ENCODE assay signal across 18 mouse cellular contexts in the genomic region with DNA sequence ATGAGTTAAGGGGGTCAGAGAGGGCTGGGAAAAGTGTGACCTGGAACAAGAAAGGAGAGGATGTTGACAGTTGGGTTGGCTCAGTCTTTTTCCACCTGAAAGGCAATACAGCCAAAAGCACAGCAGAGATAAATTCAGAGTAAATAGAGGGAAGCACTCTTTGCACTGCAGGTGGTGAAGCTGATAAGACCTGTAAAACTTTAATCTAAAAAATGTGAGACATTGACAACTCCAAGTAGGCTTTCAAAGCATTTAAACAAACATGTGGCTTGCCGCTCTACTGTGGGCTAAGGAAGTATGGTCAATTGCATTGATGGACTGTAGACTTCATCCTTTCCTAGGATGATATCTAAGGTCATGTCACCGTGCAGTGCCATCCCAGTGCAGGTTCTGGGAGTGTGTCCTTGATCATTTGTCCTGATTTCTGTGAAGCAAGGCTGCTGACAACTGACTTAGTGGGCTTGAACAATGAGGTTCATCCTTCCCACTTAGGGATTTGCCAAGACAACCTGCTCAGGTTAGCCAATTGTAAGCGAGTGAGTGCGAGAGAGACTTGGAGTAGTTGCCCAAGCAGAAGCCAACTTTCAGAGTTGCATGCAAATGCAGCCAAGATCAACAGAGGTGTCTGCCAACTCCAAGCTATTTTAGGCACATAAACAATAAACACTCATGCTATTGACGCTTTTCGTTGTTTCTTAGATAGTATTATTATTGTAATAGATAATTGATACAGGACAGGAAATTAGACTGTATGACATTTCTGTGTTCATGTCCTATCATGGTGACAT. TPM values are rescaled to one million over a fixed set of nuclear protein-coding genes. Genes with fewer than 3 reads are reported as not detected.
A peak's percentile ranks its signal among the peaks of the same experiment; 100 is the strongest.
DNase-seq lines count a peak whose midpoint lies in the region; ATAC-seq and TF ChIP-seq lines count a peak whose summit lies in the region.
"Had no signal": no experiment of that assay in that cellular context is flagged by ENCODE, and none has a peak within 500 bp of the region (broad histone marks: within the 10 kb centered on the region; RNA-seq: fewer than 3 reads in every experiment).

No protein-coding gene starts in this region.

- intact Hi-C loops in heart, postnatal 25 days (cut with DNase I), result no loop called here
- intact Hi-C loops in left cerebral cortex, postnatal 36 days (cut with DNase I), result no loop called here

- H3K79me2 ChIP-seq in MEL (ENCODE audit: control insufficient read depth, insufficient read depth, low read length, poor library complexity), result no peaks in the 10 kb centered on the region

- ATAC-seq in heart, embryonic 12.5 days (ENCODE audit: insufficient number of reproducible peaks, low FRiP score), result peak; percentile 39; the same call in 1 of the 2 replicates
- peak; percentile 94 for ATAC-seq in erythroblast, adult 5-6 weeks (replicated peaks; ENCODE audit: low FRiP score, poor library complexity, severe bottlenecking)
- peak; percentile 86 for ATAC-seq in liver, embryonic 14.5 days (ENCODE audit: insufficient read depth)
- no peak for ATAC-seq in granulocyte monocyte progenitor cell, adult 5-6 weeks (replicated peaks; ENCODE audit: poor library complexity, severe bottlenecking)
- ATAC-seq: forebrain, embryonic 13.5 days; inflammation-experienced regulatory T-cells, adult 6 months had no signal

- no peak for DNase-seq in heart, postnatal 25 days (ENCODE audit: low spot score)
- peak; percentile 74 for DNase-seq in MEL (ENCODE audit: low read depth, low spot score)
- DNase-seq in liver, embryonic 14.5 days (ENCODE audit: low read depth in 3 of 3, low spot score in 3 of 3), result peak; percentile 26 to 46 (median 43)
- DNase-seq in frontal cortex, postnatal 10 days (ENCODE audit: low spot score in 2 of 2), result no peak
- DNase-seq in left cerebral cortex, postnatal 36 days (ENCODE audit: low spot score in 2 of 2), result no peak
- DNase-seq: cerebellum, postnatal 25 days; gastrocnemius, postnatal 14 days; lung, embryonic 14.5 days; midbrain, embryonic 14.5 days; thymus, postnatal 14 days had no signal

- no peaks in the 10 kb centered on the region for H3K36me3 ChIP-seq in heart, embryonic 12.5 days
- H3K36me3 ChIP-seq in MEL (ENCODE audit: control insufficient read depth in 1 of 2, insufficient read depth in 2 of 2, low read length in 2 of 2), result peaks cover 0 to 19% of the 10 kb centered on the region in 2 experiments; a peak in 2 of 4 replicates
- H3K36me3 ChIP-seq in liver, embryonic 14.5 days (replicated peaks; ENCODE audit: control insufficient read depth, insufficient read depth, low read depth), result no peaks in the 10 kb centered on the region
- H3K36me3 ChIP-seq: embryonic facial prominence, embryonic 12.5 days had no signal

- TF ChIP-seq CTCF in MEL (IDR thresholded peaks at IDR 0.05 in 2 of 3, conservative IDR thresholded peaks at IDR 0.05 in 1 of 3; ENCODE audit: control insufficient read depth in 1 of 3, insufficient read depth in 1 of 3, low read depth in 2 of 3, low read length in 3 of 3, poor library complexity in 1 of 3, severe bottlenecking in 1 of 3), result no peak
- TF ChIP-seq CTCF in liver, embryonic 14.5 days (IDR thresholded peaks at IDR 0.05; ENCODE audit: low read depth), result no peak

- H3K9me3 ChIP-seq in heart, embryonic 12.5 days (replicated peaks), result no peaks in the 10 kb centered on the region
- H3K9me3 ChIP-seq in MEL (replicated peaks; ENCODE audit: insufficient read depth, low read length), result no peaks in the 10 kb centered on the region
- H3K9me3 ChIP-seq in liver, embryonic 14.5 days (ENCODE audit: control insufficient read depth, low read length), result no peaks in the 10 kb centered on the region
- H3K9me3 ChIP-seq: embryonic facial prominence, embryonic 12.5 days; forebrain, embryonic 13.5 days had no signal

- no peaks in the 10 kb centered on the region for H3K27me3 ChIP-seq in heart, embryonic 12.5 days (replicated peaks)
- no peaks in the 10 kb centered on the region for H3K27me3 ChIP-seq in MEL (ENCODE audit: control insufficient read depth in 1 of 2, insufficient read depth in 2 of 2, low read length in 2 of 2)
- H3K27me3 ChIP-seq in liver, embryonic 14.5 days (ENCODE audit: control insufficient read depth, insufficient read depth, low read length), result no peaks in the 10 kb centered on the region
- H3K27me3 ChIP-seq: embryonic facial prominence, embryonic 12.5 days; forebrain, embryonic 13.5 days had no signal

- TF ChIP-seq POLR2A in MEL (IDR thresholded peaks at IDR 0.05; ENCODE audit: control insufficient read depth in 1 of 2, insufficient read depth in 1 of 2, low read depth in 1 of 2, low read length in 2 of 2, poor library complexity in 1 of 2), result no peak

- peak; percentile 94 to 95 for TF ChIP-seq EP300 in MEL (IDR thresholded peaks at IDR 0.05; ENCODE audit: low read depth in 1 of 2, low read length in 2 of 2)
- TF ChIP-seq EP300 in liver, embryonic 14.5 days (IDR thresholded peaks at IDR 0.05; ENCODE audit: low read depth), result peak; percentile 80

- no peak overlapping the region for H3K9ac ChIP-seq in heart, embryonic 12.5 days
- no peak overlapping the region for H3K9ac ChIP-seq in MEL (ENCODE audit: control insufficient read depth, low read depth, low read length, poor library complexity, severe bottlenecking)
- no peak overlapping the region for H3K9ac ChIP-seq in liver, embryonic 14.5 days (replicated peaks)
- H3K9ac ChIP-seq: embryonic facial prominence, embryonic 12.5 days; forebrain, embryonic 13.5 days; lung, embryonic 14.5 days had no signal

- H3K4me2 ChIP-seq in heart, embryonic 12.5 days, result no peak overlapping the region
- H3K4me2 ChIP-seq in liver, embryonic 14.5 days (ENCODE audit: low read depth), result peak overlapping the region; percentile 28
- H3K4me2 ChIP-seq: embryonic facial prominence, embryonic 12.5 days; forebrain, embryonic 13.5 days; lung, embryonic 14.5 days had no signal

- no peak overlapping the region for H3K4me3 ChIP-seq in heart, embryonic 12.5 days
- no peak overlapping the region for H3K4me3 ChIP-seq in MEL (ENCODE audit: control insufficient read depth in 1 of 2, insufficient read depth in 1 of 2, low read depth in 2 of 2, low read length in 2 of 2)
- no peak overlapping the region for H3K4me3 ChIP-seq in liver, embryonic 14.5 days (ENCODE audit: insufficient read depth in 1 of 2, low read depth in 2 of 2, low read length in 2 of 2)
- H3K4me3 ChIP-seq: embryonic facial prominence, embryonic 12.5 days; forebrain, embryonic 13.5 days had no signal

- TF ChIP-seq RAD21 in MEL (IDR thresholded peaks at IDR 0.05; ENCODE audit: low read depth, low read length), result no peak

- H3K27ac ChIP-seq in heart, embryonic 12.5 days (ENCODE audit: poor library complexity, severe bottlenecking), result no peak overlapping the region
- peak overlapping the region; percentile 5; the same call in 1 of the 2 replicates for H3K27ac ChIP-seq in MEL (ENCODE audit: control insufficient read depth, low read depth, low read length)
- H3K27ac ChIP-seq in liver, embryonic 14.5 days, result peak overlapping the region; percentile 46
- H3K27ac ChIP-seq: embryonic facial prominence, embryonic 12.5 days; forebrain, embryonic 13.5 days had no signal

- 57% methylated on average over 6 of the region's 6 CpGs for WGBS in heart, embryonic 12.5 days
- 66% methylated on average over 6 of the region's 6 CpGs for WGBS in liver, embryonic 14.5 days (ENCODE audit: insufficient replicate concordance)

- H3K4me1 ChIP-seq in heart, embryonic 12.5 days (replicated peaks), result no peaks in the 10 kb centered on the region
- peaks cover 4 to 8% of the 10 kb centered on the region in 2 experiments for H3K4me1 ChIP-seq in MEL (ENCODE audit: control insufficient read depth in 1 of 2, insufficient read depth in 2 of 2, low read length in 2 of 2)
- H3K4me1 ChIP-seq in liver, embryonic 14.5 days (replicated peaks; ENCODE audit: control insufficient read depth in 2 of 2, insufficient read depth in 2 of 2, low read length in 1 of 2), result peaks cover 4 to 7% of the 10 kb centered on the region in 2 experiments; a peak in 2 of 4 replicates
- H3K4me1 ChIP-seq: embryonic facial prominence, embryonic 12.5 days; forebrain, embryonic 13.5 days had no signal

TF ChIP-seq in MEL, 35 proteins besides CTCF, POLR2A, EP300 and RAD21 (continues in another document):
- TF ChIP-seq GABPA (IDR thresholded peaks at IDR 0.05; ENCODE audit: low read depth, low read length) (no peak), MAFK (IDR thresholded peaks at IDR 0.05; ENCODE audit: borderline replicate concordance, low read depth, low read length) (no peak), MXI1 (IDR thresholded peaks at IDR 0.05; ENCODE audit: low read depth, low read length) (peak; percentile 88), SIN3A (IDR thresholded peaks at IDR 0.05; ENCODE audit: low read length) (peak; percentile 66; the same call in 1 of the 2 replicates)

RNA-seq across cellular contexts. Expression of a gene that starts 6.5 kb away (rescaled TPM):
- polyA plus RNA-seq in heart, embryonic 12.5 days (2016; fragmentation: Nextera tagmentation; extraction: Ambion mirVana), result 0.17 and 0.18 TPM in 2 replicates
- total RNA-seq in heart, postnatal 25 days (2021), result 1 to 10 TPM; 1.1 to 1.9 TPM
- not detected in 2 replicates for total RNA-seq in MEL (2012; rRNA removed)
- polyA plus RNA-seq in MEL (2012; ENCODE audit: insufficient read depth in 1 of 2, insufficient read length in 2 of 2, low read depth in 1 of 2, low replicate concordance in 2 of 2, missing spikeins in 1 of 2), result not detected
- total RNA-seq in erythroblast, adult 5-6 weeks (2015; ENCODE audit: low replicate concordance), result 1.0 TPM in 1 of 2 replicates, not detected in the other
- 0.43 TPM in 1 of 2 replicates, not detected in the other for total RNA-seq in erythroblast, adult 5-6 weeks (2017; ENCODE audit: low replicate concordance)
- polyA plus RNA-seq in liver, embryonic 14.5 days (2012; rRNA removed), result 0.01 TPM in 1 of 2 replicates, not detected in the other
- not detected in 2 replicates for polyA plus RNA-seq in liver, embryonic 14.5 days (2014; fragmentation: Nextera tagmentation; extraction: Ambion mirVana)
- not detected in 2 replicates for total RNA-seq in granulocyte monocyte progenitor cell, adult 5-6 weeks (2014; fragmentation: Nextera tagmentation)
- not detected in 2 replicates for total RNA-seq in granulocyte monocyte progenitor cell, adult 5-6 weeks (2017)
- total RNA-seq in left cerebral cortex, postnatal 36 days (2021), result 1 to 10 TPM; 1.7 to 1.8 TPM
- polyA plus RNA-seq: inflammation-experienced regulatory T-cells, adult 6 months had no signal

RNA-seq across cellular contexts. Expression of a gene that starts 57.0 kb away (rescaled TPM):
- not detected in 2 replicates for polyA plus RNA-seq in heart, embryonic 12.5 days (2016; fragmentation: Nextera tagmentation; extraction: Ambion mirVana)
- not detected for total RNA-seq in heart, postnatal 25 days (2021)
- 0.12 TPM in 1 of 2 replicates, not detected in the other for total RNA-seq in MEL (2012; rRNA removed)
- under 1 TPM in 1 of 2 experiments, not detected in 1; 0.13 TPM for polyA plus RNA-seq in MEL (2012; ENCODE audit: insufficient read depth in 1 of 2, insufficient read length in 2 of 2, low read depth in 1 of 2, low replicate concordance in 2 of 2, missing spikeins in 1 of 2)
- total RNA-seq in erythroblast, adult 5-6 weeks (2015; ENCODE audit: low replicate concordance), result not detected in 2 replicates
- not detected in 2 replicates for total RNA-seq in erythroblast, adult 5-6 weeks (2017; ENCODE audit: low replicate concordance)
- 0.09 and 0.16 TPM in 2 replicates for polyA plus RNA-seq in liver, embryonic 14.5 days (2012; rRNA removed)
- polyA plus RNA-seq in liver, embryonic 14.5 days (2014; fragmentation: Nextera tagmentation; extraction: Ambion mirVana), result 0.46 and 0.90 TPM in 2 replicates
- not detected in 2 replicates for total RNA-seq in granulocyte monocyte progenitor cell, adult 5-6 weeks (2014; fragmentation: Nextera tagmentation)
- total RNA-seq in granulocyte monocyte progenitor cell, adult 5-6 weeks (2017), result not detected in 2 replicates
- total RNA-seq in left cerebral cortex, postnatal 36 days (2021), result not detected
- total RNA-seq: gastrocnemius, postnatal 14 days; heart, postnatal 14 days had no signal
- polyA plus RNA-seq: inflammation-experienced regulatory T-cells, adult 6 months; midbrain, embryonic 14.5 days; neural tube, embryonic 11.5 days had no signal

Comparison
In these comparisons a context has a peak if more than half of its experiments do, and no peak if none do; other contexts are left out.
1. DNase-seq: peak in MEL (single experiment) and liver, embryonic 14.5 days (3 of 3); none in heart, postnatal 25 days (single experiment), frontal cortex, postnatal 10 days (0 of 2) and left cerebral cortex, postnatal 36 days (0 of 2).